Mouse (Mus musculus) cerebellum, adult 2 months (tissue): Measurements from ENCODE around the gene Arid5b.

Experiments used
- CTCF ChIP-seq: fragments of 200-500 bp; IDR thresholded peaks from 2 replicates; pipeline ENCODE4 v1.5.1; 2011; ENCODE audit warnings: low read depth, mild to moderate bottlenecking, control low read depth, low read length, moderate library complexity, borderline replicate concordance; ENCODE audit not compliant: insufficient read depth
- POLR2A ChIP-seq: fragments of 200-500 bp; IDR thresholded peaks from 2 replicates; pipeline ENCODE4 v1.6.1; 2011; ENCODE audit warnings: low read length, control low read depth, borderline replicate concordance; ENCODE audit not compliant: insufficient read depth

DNA sequence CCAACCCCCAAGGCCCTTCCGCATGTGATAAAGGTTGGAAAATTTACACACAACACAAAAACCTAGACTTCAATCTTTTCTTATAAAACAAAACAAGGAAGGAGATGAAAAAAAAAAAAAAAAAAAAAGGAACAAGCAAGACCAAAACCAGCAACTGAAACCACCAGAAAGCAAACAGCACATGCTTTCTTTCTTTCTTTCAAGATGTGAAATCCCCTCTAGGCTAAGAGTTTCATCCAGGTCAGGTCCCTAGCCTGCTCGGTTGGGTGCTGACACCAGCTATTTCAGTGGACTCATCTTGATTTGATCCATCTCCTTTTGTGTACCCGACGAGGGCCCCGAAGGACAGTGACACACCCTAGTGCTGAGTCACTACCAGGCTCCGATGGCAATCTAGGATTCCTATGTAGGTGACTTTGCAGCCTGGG lies 29.2 kb downstream of the Arid5b start:
- TF ChIP-seq CTCF (no peak), POLR2A (no peak)
